ENCODE assay signal across 8 mouse cellular contexts in genomic region chr2:91053934-91054382, GRCm38 (mm10). TPM values are rescaled to one million over a fixed set of nuclear protein-coding genes. Genes with fewer than 3 reads are reported as not detected.
A peak's percentile ranks its signal among the peaks of the same experiment; 100 is the strongest.
DNase-seq lines count a peak whose midpoint lies in the region; ATAC-seq and TF ChIP-seq lines count a peak whose summit lies in the region.

Psmc3 (plus strand) TSS chr2:91054009.

- H3K27me3 ChIP-seq in embryonic facial prominence, embryonic 14.5 days (replicated peaks; ENCODE audit: control insufficient read depth, insufficient read depth, low read length), result no peaks in the 10 kb centered on the region
- no peaks in the 10 kb centered on the region for H3K27me3 ChIP-seq in limb, embryonic 14.5 days (ENCODE audit: control insufficient read depth, insufficient read depth, low read length)
- no peaks in the 10 kb centered on the region for H3K27me3 ChIP-seq in midbrain, postnatal 0 days (ENCODE audit: insufficient read depth, low read length)

- TF ChIP-seq CTCF in midbrain, postnatal 0 days (IDR thresholded peaks at IDR 0.05), result no peak

- peak; percentile 71; the same call in 1 of the 2 replicates for TF ChIP-seq POLR2A in limb, embryonic 14.5 days (IDR thresholded peaks at IDR 0.05; ENCODE audit: borderline replicate concordance, extremely low read depth, insufficient read depth, insufficient read length)

- peaks cover 6% of the 10 kb centered on the region; the same call in 1 of the 2 replicates for H3K4me1 ChIP-seq in embryonic facial prominence, embryonic 14.5 days (ENCODE audit: control insufficient read depth, insufficient read depth, low read length)
- H3K4me1 ChIP-seq in limb, embryonic 14.5 days (ENCODE audit: control insufficient read depth, insufficient read depth, low read length), result peaks cover 9% of the 10 kb centered on the region
- peaks cover 3% of the 10 kb centered on the region; the same call in 1 of the 2 replicates for H3K4me1 ChIP-seq in midbrain, postnatal 0 days (ENCODE audit: insufficient read depth, low read length)

- H3K36me3 ChIP-seq in embryonic facial prominence, embryonic 14.5 days (ENCODE audit: control insufficient read depth, insufficient read depth, low read length), result peaks cover 41% of the 10 kb centered on the region
- H3K36me3 ChIP-seq in limb, embryonic 14.5 days (ENCODE audit: control insufficient read depth, insufficient read depth, low read length), result peaks cover 40% of the 10 kb centered on the region
- H3K36me3 ChIP-seq in midbrain, postnatal 0 days (ENCODE audit: insufficient read depth, low read length), result peaks cover 33% of the 10 kb centered on the region

- peak within 1 kb of the TSS; percentile 90 for H3K9ac ChIP-seq in embryonic facial prominence, embryonic 14.5 days (ENCODE audit: low read depth, low read length)
- H3K9ac ChIP-seq in limb, embryonic 14.5 days (ENCODE audit: low read depth, low read length, severe bottlenecking), result peak within 1 kb of the TSS; percentile 86
- peak within 1 kb of the TSS; percentile 84 for H3K9ac ChIP-seq in midbrain, postnatal 0 days (replicated peaks; ENCODE audit: low read length, poor library complexity, severe bottlenecking)

- ATAC-seq in embryonic facial prominence, embryonic 14.5 days (ENCODE audit: low read depth), result peak; percentile 99
- ATAC-seq in limb, embryonic 14.5 days (ENCODE audit: low FRiP score, low read depth), result peak; percentile 98
- peak; percentile 98 for ATAC-seq in midbrain, postnatal 0 days (ENCODE audit: low FRiP score)

- WGBS in embryonic facial prominence, embryonic 14.5 days, result 1% methylated on average over 40 of the region's 40 CpGs
- WGBS in limb, embryonic 14.5 days, result 1% methylated on average over 39 of the region's 40 CpGs
- WGBS in midbrain, postnatal 0 days, result under 1% methylated on average over 40 of the region's 40 CpGs

- peak within 1 kb of the TSS; percentile 88 for H3K27ac ChIP-seq in embryonic facial prominence, embryonic 14.5 days (replicated peaks; ENCODE audit: low read depth, low read length)
- H3K27ac ChIP-seq in limb, embryonic 14.5 days (replicated peaks; ENCODE audit: low read depth, low read length), result peak within 1 kb of the TSS; percentile 80
- peak within 1 kb of the TSS; percentile 97 for H3K27ac ChIP-seq in midbrain, postnatal 0 days (ENCODE audit: low read depth, low read length)

- peak within 1 kb of the TSS; percentile 96 for H3K4me2 ChIP-seq in embryonic facial prominence, embryonic 14.5 days (ENCODE audit: low read depth, low read length)
- H3K4me2 ChIP-seq in limb, embryonic 14.5 days (replicated peaks; ENCODE audit: low read depth, low read length, severe bottlenecking), result peak within 1 kb of the TSS; percentile 95
- peak within 1 kb of the TSS; percentile 85 for H3K4me2 ChIP-seq in midbrain, postnatal 0 days (ENCODE audit: low read depth, low read length, poor library complexity, severe bottlenecking)

- H3K9me3 ChIP-seq in embryonic facial prominence, embryonic 14.5 days (ENCODE audit: control insufficient read depth, low read length), result no peaks in the 10 kb centered on the region
- no peaks in the 10 kb centered on the region for H3K9me3 ChIP-seq in limb, embryonic 14.5 days (ENCODE audit: control insufficient read depth, low read length)
- H3K9me3 ChIP-seq in midbrain, postnatal 0 days (ENCODE audit: low read length), result no peaks in the 10 kb centered on the region

- DNase-seq in 3T3-L1 (ENCODE audit: low read depth, low spot score), result peak; percentile 93
- DNase-seq in adrenal gland, postnatal 4 days (ENCODE audit: low spot score in 2 of 2), result peak; percentile 89 to 93
- DNase-seq in embryonic facial prominence, embryonic 14.5 days (ENCODE audit: low spot score), result peak; percentile 96
- peak; percentile 97 for DNase-seq in heart, adult 8-10 months (ENCODE audit: low spot score)
- DNase-seq in kidney, adult 9 months, result peak; percentile 97
- DNase-seq in limb, embryonic 14.5 days (ENCODE audit: low spot score), result peak; percentile 95
- DNase-seq in midbrain, postnatal 0 days (ENCODE audit: low spot score), result peak; percentile 95
- DNase-seq in spleen, postnatal 14 days (ENCODE audit: low spot score in 2 of 2), result peak; percentile 93 to 95

- peak within 1 kb of the TSS; percentile 80 for H3K4me3 ChIP-seq in embryonic facial prominence, embryonic 14.5 days (ENCODE audit: low read depth, low read length)
- peak within 1 kb of the TSS; percentile 87 for H3K4me3 ChIP-seq in limb, embryonic 14.5 days (replicated peaks; ENCODE audit: low read length)
- H3K4me3 ChIP-seq in midbrain, postnatal 0 days (ENCODE audit: low read depth, low read length), result peak within 1 kb of the TSS; percentile 80

RNA-seq across cellular contexts. Expression of gene Psmc3, which starts in this region (rescaled TPM):
- 100 to 1,000 TPM; 203 to 210 TPM for total RNA-seq in adrenal gland, postnatal 4 days (2021)
- polyA plus RNA-seq in embryonic facial prominence, embryonic 14.5 days (2014; fragmentation: Nextera tagmentation; extraction: Ambion mirVana), result 309 and 320 TPM in 2 replicates
- 100 to 1,000 TPM; 192 to 274 (median 220) TPM for total RNA-seq in heart, adult 8-10 months (2022)
- 158 and 203 TPM in 2 replicates for polyA plus RNA-seq in limb, embryonic 14.5 days (2012; rRNA removed)
- 287 and 305 TPM in 2 replicates for polyA plus RNA-seq in limb, embryonic 14.5 days (2014; fragmentation: Nextera tagmentation; extraction: Ambion mirVana)
- total RNA-seq in midbrain, postnatal 0 days (2014; rRNA removed), result 166 and 183 TPM in 2 replicates
- polyA plus RNA-seq in midbrain, postnatal 0 days (2015; fragmentation: Nextera tagmentation; extraction: Ambion mirVana), result 245 and 253 TPM in 2 replicates

Comparison
In these comparisons a context has a peak if more than half of its experiments do, and no peak if none do; other contexts are left out.
1. Peak in every context shown above with its lines: DNase-seq, ATAC-seq, H3K4me3 ChIP-seq and H3K27ac ChIP-seq.